Mouse (Mus musculus) adrenal gland (tissue): ENCODE results near the gene Bsg.
"Not testable (repeated sequence)": the region's sequence is repeated elsewhere in the genome, so short reads cannot be mapped to it uniquely, and the experiment has no call there.

Source experiments
- intact Hi-C: fragments of 180-260 bp; cut with DNase I; formaldehyde crosslinking; loops from one replicate; pipeline ENCODE4 v1.15.1; 2025

Bsg gene

GRCm38 (mm10) chr10:79728323-79729249 lies 24.3 kb downstream of the Bsg start:
- intact Hi-C loops, result no loop called here

GRCm38 (mm10) chr10:79729357-79729965 lies 25.2 kb downstream of the Bsg start:
- intact Hi-C loops, result no loop called here

- intact Hi-C loops, result no loop called here
Measured at GRCm38 (mm10) chr10:79732500-79732899, 28.2 kb downstream of the Bsg start.

GRCm38 (mm10) chr10:79733847-79734246 lies 29.6 kb downstream of the Bsg start:
- intact Hi-C loops, result no loop called here

- intact Hi-C loops, result no loop called here
Measured at GRCm38 (mm10) chr10:79735361-79735760, 31.1 kb downstream of the Bsg start.

GRCm38 (mm10) chr10:79736706-79737105 lies 32.4 kb downstream of the Bsg start:
- intact Hi-C loops, result no loop called here

- intact Hi-C loops, result no loop called here
Measured at GRCm38 (mm10) chr10:79738259-79738658, 34.0 kb downstream of the Bsg start.

GRCm38 (mm10) chr10:79739234-79739633 lies 34.9 kb downstream of the Bsg start:
- intact Hi-C loops, result no loop called here

GRCm38 (mm10) chr10:79740863-79741262 lies 36.6 kb downstream of the Bsg start:
- intact Hi-C loops, result no loop called here

- intact Hi-C loops, result no loop called here
Measured at GRCm38 (mm10) chr10:79743161-79743560, 38.9 kb downstream of the Bsg start.

- intact Hi-C loops, result no loop called here
Measured at GRCm38 (mm10) chr10:79743650-79744365, 39.5 kb downstream of the Bsg start.

- intact Hi-C loops, result no loop called here
Measured at GRCm38 (mm10) chr10:79745411-79745810, 41.1 kb downstream of the Bsg start.

GRCm38 (mm10) chr10:79745898-79746773 lies 41.8 kb downstream of the Bsg start, which contains the start of gene Polrmt:
Gene Polrmt, minus strand, starts transcription at chr10:79746581.
- intact Hi-C loops, result no loop called here

- intact Hi-C loops, result no loop called here
Measured at GRCm38 (mm10) chr10:79746774-79747151, 42.5 kb downstream of the Bsg start.

GRCm38 (mm10) chr10:79748496-79748895 lies 44.2 kb downstream of the Bsg start:
- intact Hi-C loops, result no loop called here

GRCm38 (mm10) chr10:79754856-79755516 lies 50.7 kb downstream of the Bsg start, which contains the start of gene Fgf22:
Gene Fgf22, plus strand, starts transcription at chr10:79755076.
- intact Hi-C loops, result no loop called here

GRCm38 (mm10) chr10:79755854-79756253 lies 51.6 kb downstream of the Bsg start:
- intact Hi-C loops, result no loop called here

- intact Hi-C loops, result no loop called here
Measured at GRCm38 (mm10) chr10:79756660-79757059, 52.4 kb downstream of the Bsg start.

- intact Hi-C loops, result not testable (repeated sequence)
Measured at GRCm38 (mm10) chr10:79759675-79760074, 55.4 kb downstream of the Bsg start.

GRCm38 (mm10) chr10:79760603-79761143 lies 56.4 kb downstream of the Bsg start:
- intact Hi-C loops, result no loop called here
